Mouse (Mus musculus): ENCODE results near the gene Lgr4. TPM values are rescaled to one million over a fixed set of nuclear protein-coding genes. Genes with fewer than 3 reads are reported as not detected.
A peak's percentile ranks its signal among the peaks of the same experiment; 100 is the strongest.

Lgr4 gene
- total and polyA plus RNA-seq, 3 experiments: 4.3 to 4.5 TPM; not detected in 1

DNA sequence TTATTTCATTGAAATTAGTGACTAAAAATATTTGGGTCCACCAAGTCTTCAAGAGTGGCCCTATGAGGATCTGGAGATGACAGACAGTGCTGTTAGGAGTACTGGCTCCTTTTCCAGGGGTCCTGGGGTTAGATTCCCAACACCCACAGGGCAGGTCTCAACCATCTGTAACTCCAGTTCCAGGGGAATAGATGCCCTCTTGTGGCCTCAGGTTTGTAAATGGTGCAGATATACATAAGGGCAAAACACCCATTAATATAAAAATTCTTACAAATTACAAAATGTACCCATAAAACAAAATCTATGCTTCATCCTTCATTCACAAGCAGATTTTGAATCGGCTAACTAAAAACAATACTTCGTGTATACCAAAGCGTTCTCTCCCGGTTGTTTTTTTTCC is 27.4 kb upstream of the Lgr4 start:
- H3K27ac ChIP-seq (ENCODE audit: control insufficient read depth, low read depth, low read length): no peak overlapping the region
- H3K4me3 ChIP-seq (ENCODE audit: control insufficient read depth in 1 of 2, insufficient read depth in 1 of 2, low read depth in 2 of 2, low read length in 2 of 2): peak overlapping the region; percentile 88 to 100
- peaks cover 25% of the 10 kb centered on the region for H3K79me2 ChIP-seq (ENCODE audit: control insufficient read depth, insufficient read depth, low read length, poor library complexity)
- peaks cover 5 to 7% of the 10 kb centered on the region in 2 experiments; a peak in 3 of 4 replicates for H3K4me1 ChIP-seq (ENCODE audit: control insufficient read depth in 1 of 2, insufficient read depth in 2 of 2, low read length in 2 of 2)
- H3K27me3 ChIP-seq (ENCODE audit: control insufficient read depth in 1 of 2, insufficient read depth in 2 of 2, low read length in 2 of 2): peaks cover 0 to 2% of the 10 kb centered on the region in 2 experiments; a peak in 1 of 4 replicates
- DNase-seq (ENCODE audit: low read depth, low spot score): peak; percentile 33
- peaks cover 2 to 18% of the 10 kb centered on the region in 2 experiments; a peak in 3 of 4 replicates for H3K36me3 ChIP-seq (ENCODE audit: control insufficient read depth in 1 of 2, insufficient read depth in 2 of 2, low read length in 2 of 2)
- H3K9me3 ChIP-seq (replicated peaks; ENCODE audit: insufficient read depth, low read length): no peaks in the 10 kb centered on the region
- H3K9ac ChIP-seq (ENCODE audit: control insufficient read depth, low read depth, low read length, poor library complexity, severe bottlenecking): peak overlapping the region; percentile 83
- TF ChIP-seq E2F4 (IDR thresholded peaks at IDR 0.05; ENCODE audit: borderline replicate concordance, low read depth, low read length): no peak
- TF ChIP-seq RAD21 (IDR thresholded peaks at IDR 0.05; ENCODE audit: low read depth, low read length): peak; percentile 27
- peak in 1 of 3 experiments; percentile 36; a peak in 2 of 6 replicates for TF ChIP-seq CTCF (IDR thresholded peaks at IDR 0.05 in 2 of 3, conservative IDR thresholded peaks at IDR 0.05 in 1 of 3; ENCODE audit: control insufficient read depth in 1 of 3, insufficient read depth in 1 of 3, low read depth in 2 of 3, low read length in 3 of 3, poor library complexity in 1 of 3, severe bottlenecking in 1 of 3)
- TF ChIP-seq TAL1 (IDR thresholded peaks at IDR 0.05; ENCODE audit: low read length): no peak
- no peak for TF ChIP-seq GATA1 (IDR thresholded peaks at IDR 0.05; ENCODE audit: low read depth, low read length)
- peak; percentile 35; the same call in 1 of the 2 replicates for TF ChIP-seq SMC3 (IDR thresholded peaks at IDR 0.05; ENCODE audit: low read depth, low read length)

GRCm38 (mm10) chr2:109890597-109890996 is 26.9 kb upstream of the Lgr4 start, which contains the start of gene Lin7c:
Gene Lin7c (plus strand): TSS chr2:109890853.
- H3K9ac ChIP-seq (ENCODE audit: control insufficient read depth, low read depth, low read length, poor library complexity, severe bottlenecking): peak within 1 kb of the TSS; percentile 94
- peak within 1 kb of the TSS; percentile 11; the same call in 1 of the 2 replicates for H3K27ac ChIP-seq (ENCODE audit: control insufficient read depth, low read depth, low read length)
- H3K27me3 ChIP-seq (ENCODE audit: control insufficient read depth in 1 of 2, insufficient read depth in 2 of 2, low read length in 2 of 2): no peaks in the 10 kb centered on the region
- H3K79me2 ChIP-seq (ENCODE audit: control insufficient read depth, insufficient read depth, low read length, poor library complexity): peaks cover 25% of the 10 kb centered on the region
- H3K36me3 ChIP-seq (ENCODE audit: control insufficient read depth in 1 of 2, insufficient read depth in 2 of 2, low read length in 2 of 2): peaks cover 2 to 18% of the 10 kb centered on the region in 2 experiments; a peak in 3 of 4 replicates
- H3K4me3 ChIP-seq (ENCODE audit: control insufficient read depth in 1 of 2, insufficient read depth in 1 of 2, low read depth in 2 of 2, low read length in 2 of 2): peak within 1 kb of the TSS; percentile 88 to 100
- peaks cover 5 to 7% of the 10 kb centered on the region in 2 experiments; a peak in 3 of 4 replicates for H3K4me1 ChIP-seq (ENCODE audit: control insufficient read depth in 1 of 2, insufficient read depth in 2 of 2, low read length in 2 of 2)
- DNase-seq (ENCODE audit: low read depth, low spot score): peak; percentile 95
- no peaks in the 10 kb centered on the region for H3K9me3 ChIP-seq (replicated peaks; ENCODE audit: insufficient read depth, low read length)
- TF ChIP-seq USF1 (IDR thresholded peaks at IDR 0.05; ENCODE audit: low read depth, low read length) (no peak), MYC (IDR thresholded peaks at IDR 0.05; ENCODE audit: low read depth, low read length) (no peak), TBP (IDR thresholded peaks at IDR 0.05; ENCODE audit: low read depth, low read length) (peak; percentile 84), POLR2AphosphoS2 (IDR thresholded peaks at IDR 0.05; ENCODE audit: low read length) (no peak), SIN3A (IDR thresholded peaks at IDR 0.05; ENCODE audit: low read length) (peak; percentile 67), EP300 (IDR thresholded peaks at IDR 0.05; ENCODE audit: low read depth in 1 of 2, low read length in 2 of 2) (no peak), ELF1 (IDR thresholded peaks at IDR 0.05; ENCODE audit: low read depth, low read length) (peak; percentile 77), RCOR1 (IDR thresholded peaks at IDR 0.05; ENCODE audit: low read depth, low read length) (no peak), POLR2AphosphoS5 (IDR thresholded peaks at IDR 0.05; ENCODE audit: borderline replicate concordance, low read depth, low read length) (0 out of 2 replicates have a peak, but pooled peaks have one; percentile 35), TCF12 (IDR thresholded peaks at IDR 0.05; ENCODE audit: low read depth, low read length) (peak; percentile 46; the same call in 1 of the 2 replicates), GATA1 (IDR thresholded peaks at IDR 0.05; ENCODE audit: low read depth, low read length) (no peak), HCFC1 (IDR thresholded peaks at IDR 0.05; ENCODE audit: low read depth, low read length) (peak; percentile 84), MAX (IDR thresholded peaks at IDR 0.05; ENCODE audit: low read length) (no peak), KAT2A (conservative IDR thresholded peaks at IDR 0.05; ENCODE audit: low read depth, low read length) (no peak; the same call in 1 of the 2 replicates), POLR2A (IDR thresholded peaks at IDR 0.05; ENCODE audit: control insufficient read depth in 1 of 2, insufficient read depth in 1 of 2, low read depth in 1 of 2, low read length in 2 of 2, poor library complexity in 1 of 2) (peak; percentile 68 to 96), GABPA (IDR thresholded peaks at IDR 0.05; ENCODE audit: low read depth, low read length) (no peak), USF2 (IDR thresholded peaks at IDR 0.05; ENCODE audit: borderline replicate concordance in 1 of 2, insufficient read depth in 1 of 2, low read depth in 1 of 2, low read length in 2 of 2) (no peak), NELFE (IDR thresholded peaks at IDR 0.05; ENCODE audit: low read depth, low read length) (peak; percentile 88), ZMIZ1 (IDR thresholded peaks at IDR 0.05; ENCODE audit: low read depth, low read length) (no peak), CHD2 (IDR thresholded peaks at IDR 0.05; ENCODE audit: low read length) (peak; percentile 88), ZNF384 (IDR thresholded peaks at IDR 0.05; ENCODE audit: low read depth, low read length) (no peak), TAL1 (IDR thresholded peaks at IDR 0.05; ENCODE audit: low read length) (no peak), MYB (IDR thresholded peaks at IDR 0.05; ENCODE audit: low read depth, low read length) (no peak)

All from MEL (cell line).